8 mouse cellular contexts compared by ENCODE assay signal in the genomic region with DNA sequence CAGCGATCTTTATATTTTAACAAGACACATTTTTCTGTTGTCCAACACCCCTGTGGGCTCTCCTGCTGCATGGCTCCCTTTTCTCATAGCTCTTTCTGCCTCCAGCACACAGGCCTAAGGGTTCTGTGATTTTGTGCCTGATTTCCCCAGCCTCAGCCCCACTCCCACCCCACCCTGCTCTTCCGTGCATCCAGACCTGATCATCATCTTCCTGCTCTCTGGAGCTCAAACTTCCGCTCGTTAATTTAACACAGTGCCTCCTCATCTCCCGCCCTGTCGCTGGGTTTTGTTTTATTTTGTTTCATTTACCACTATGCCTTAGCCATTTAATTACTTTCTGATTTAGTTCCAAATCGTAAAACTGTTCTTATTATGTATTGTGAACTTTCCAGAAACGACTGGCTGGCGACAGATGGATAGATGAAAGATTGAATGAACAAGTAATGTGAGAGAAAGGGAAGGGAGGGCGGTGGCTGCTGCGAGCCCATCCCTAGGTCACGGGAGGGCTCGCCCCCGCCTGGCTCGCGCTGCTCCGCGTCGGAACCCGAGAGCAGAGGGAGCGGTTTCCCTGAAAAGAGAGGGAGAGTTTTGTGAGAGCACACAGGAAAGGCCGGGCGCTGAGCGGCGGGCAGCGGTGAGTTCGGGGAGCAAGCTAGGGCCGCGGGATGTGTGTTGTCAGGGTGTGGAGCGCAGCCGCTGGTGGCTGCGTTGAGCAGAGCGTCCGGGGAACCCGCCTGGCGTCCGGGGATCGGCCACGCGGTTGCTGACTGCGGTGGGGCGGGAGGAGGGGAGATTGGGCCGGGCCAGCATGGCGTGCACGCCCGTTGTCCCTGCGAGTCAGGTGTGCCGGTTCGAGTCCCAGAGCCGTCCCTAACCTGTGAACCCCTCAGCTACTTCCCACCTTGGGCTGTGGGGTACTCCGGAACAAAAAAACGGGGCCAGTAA. TPM values are rescaled to one million over a fixed set of nuclear protein-coding genes. Genes with fewer than 3 reads are reported as not detected.
DNase-seq lines count a peak whose midpoint lies in the region; ATAC-seq and TF ChIP-seq lines count a peak whose summit lies in the region.

A gene (plus strand): TSS at position 276 of the 945 bp plus-strand sequence.

- H3K9ac ChIP-seq in MEL (ENCODE audit: control insufficient read depth, low read depth, low read length, poor library complexity, severe bottlenecking) = peak within 1 kb of the TSS; percentile 98
- H3K9ac ChIP-seq in lung, postnatal 0 days (replicated peaks; ENCODE audit: low read depth) = peak within 1 kb of the TSS; percentile 77

- H3K4me2 ChIP-seq in lung, postnatal 0 days (replicated peaks; ENCODE audit: low read depth, low read length) = peak within 1 kb of the TSS; percentile 61

- TF ChIP-seq CTCF in MEL (IDR thresholded peaks at IDR 0.05 in 2 of 3, conservative IDR thresholded peaks at IDR 0.05 in 1 of 3; ENCODE audit: control insufficient read depth in 1 of 3, insufficient read depth in 1 of 3, low read depth in 2 of 3, low read length in 3 of 3, poor library complexity in 1 of 3, severe bottlenecking in 1 of 3) = no peak
- peak; percentile 17; the same call in 1 of the 2 replicates for TF ChIP-seq CTCF in lung, postnatal 0 days (IDR thresholded peaks at IDR 0.05)

- no peak for TF ChIP-seq RAD21 in MEL (IDR thresholded peaks at IDR 0.05; ENCODE audit: low read depth, low read length)

- no peak for TF ChIP-seq EP300 in MEL (IDR thresholded peaks at IDR 0.05; ENCODE audit: low read depth in 1 of 2, low read length in 2 of 2)
- no peak for TF ChIP-seq EP300 in lung, postnatal 0 days (IDR thresholded peaks at IDR 0.05)

- no peaks in the 10 kb centered on the region for H3K9me3 ChIP-seq in MEL (replicated peaks; ENCODE audit: insufficient read depth, low read length)
- no peaks in the 10 kb centered on the region for H3K9me3 ChIP-seq in hindbrain, embryonic 10.5 days
- H3K9me3 ChIP-seq in lung, postnatal 0 days (ENCODE audit: low read length) = no peaks in the 10 kb centered on the region

- H3K4me3 ChIP-seq in MEL (ENCODE audit: control insufficient read depth in 1 of 2, insufficient read depth in 1 of 2, low read depth in 2 of 2, low read length in 2 of 2) = peak within 1 kb of the TSS; percentile 67 to 99
- peak within 1 kb of the TSS; percentile 80 for H3K4me3 ChIP-seq in hindbrain, embryonic 10.5 days
- peak within 1 kb of the TSS; percentile 79 for H3K4me3 ChIP-seq in lung, postnatal 0 days (ENCODE audit: low read depth, low read length)

- DNase-seq in MEL (ENCODE audit: low read depth, low spot score) = peak; percentile 89
- DNase-seq in cerebellum, adult 8-10 months = peak; percentile 80
- DNase-seq in hindbrain, embryonic 10.5 days (ENCODE audit: low spot score) = peak; percentile 87
- DNase-seq in layer of hippocampus, adult 9-11 months = peak; percentile 56
- DNase-seq in lung, postnatal 0 days (ENCODE audit: low spot score) = peak; percentile 88
- peak; percentile 73 for DNase-seq in ovary, postnatal 14 days (ENCODE audit: low spot score)
- DNase-seq in thymus, postnatal 14 days = peak; percentile 81

- peak; percentile 93 for ATAC-seq in frontal cortex, adult (ENCODE audit: low TSS enrichment)
- ATAC-seq in lung, postnatal 0 days = peak; percentile 96

- peak; percentile 87 to 88 for TF ChIP-seq POLR2A in MEL (IDR thresholded peaks at IDR 0.05; ENCODE audit: control insufficient read depth in 1 of 2, insufficient read depth in 1 of 2, low read depth in 1 of 2, low read length in 2 of 2, poor library complexity in 1 of 2)

- H3K4me1 ChIP-seq in MEL (ENCODE audit: control insufficient read depth in 1 of 2, insufficient read depth in 2 of 2, low read length in 2 of 2) = peaks cover 0 to 6% of the 10 kb centered on the region in 2 experiments; a peak in 3 of 4 replicates
- peaks cover 12% of the 10 kb centered on the region; the same call in 1 of the 2 replicates for H3K4me1 ChIP-seq in hindbrain, embryonic 10.5 days (replicated peaks)
- H3K4me1 ChIP-seq in lung, postnatal 0 days (ENCODE audit: insufficient read depth, low read depth, low read length) = no peaks in the 10 kb centered on the region

- peaks cover 10% of the 10 kb centered on the region for H3K79me2 ChIP-seq in MEL (ENCODE audit: control insufficient read depth, insufficient read depth, low read length, poor library complexity)

- H3K27me3 ChIP-seq in MEL (ENCODE audit: control insufficient read depth in 1 of 2, insufficient read depth in 2 of 2, low read length in 2 of 2) = no peaks in the 10 kb centered on the region; a peak in 1 of 4 replicates
- H3K27me3 ChIP-seq in hindbrain, embryonic 10.5 days (ENCODE audit: insufficient read depth, poor library complexity, severe bottlenecking) = no peaks in the 10 kb centered on the region
- H3K27me3 ChIP-seq in lung, postnatal 0 days (replicated peaks; ENCODE audit: insufficient read depth, low read length) = no peaks in the 10 kb centered on the region

- WGBS in hindbrain, embryonic 10.5 days = 2% methylated on average over 52 of the region's 52 CpGs
- 3% methylated on average over 52 of the region's 52 CpGs for WGBS in lung, postnatal 0 days

- H3K36me3 ChIP-seq in MEL (ENCODE audit: control insufficient read depth in 1 of 2, insufficient read depth in 2 of 2, low read length in 2 of 2) = peaks cover 0 to 11% of the 10 kb centered on the region in 2 experiments; a peak in 2 of 4 replicates
- peaks cover 12% of the 10 kb centered on the region for H3K36me3 ChIP-seq in hindbrain, embryonic 10.5 days
- H3K36me3 ChIP-seq in lung, postnatal 0 days (ENCODE audit: insufficient read depth, low read length) = peaks cover 9% of the 10 kb centered on the region

- H3K27ac ChIP-seq in MEL (ENCODE audit: control insufficient read depth, low read depth, low read length) = peak within 1 kb of the TSS; percentile 93
- H3K27ac ChIP-seq in hindbrain, embryonic 10.5 days = peak within 1 kb of the TSS; percentile 96
- H3K27ac ChIP-seq in lung, postnatal 0 days (ENCODE audit: low read length) = peak within 1 kb of the TSS; percentile 84

TF ChIP-seq in MEL, 35 proteins besides CTCF, POLR2A, EP300 and RAD21 (continues in another document):
- no peak for TF ChIP-seq GATA1 (IDR thresholded peaks at IDR 0.05; ENCODE audit: low read depth, low read length)
- TF ChIP-seq MAX (IDR thresholded peaks at IDR 0.05; ENCODE audit: low read length) = peak; percentile 45
- peak; percentile 81 for TF ChIP-seq NELFE (IDR thresholded peaks at IDR 0.05; ENCODE audit: low read depth, low read length)
- TF ChIP-seq MAFK (IDR thresholded peaks at IDR 0.05; ENCODE audit: borderline replicate concordance, low read depth, low read length) = 0 out of 2 replicates have a peak, but pooled peaks have one; percentile 32
- TF ChIP-seq TAL1 (IDR thresholded peaks at IDR 0.05; ENCODE audit: low read length) = no peak
- peak; percentile 85 for TF ChIP-seq BHLHE40 (IDR thresholded peaks at IDR 0.05; ENCODE audit: borderline replicate concordance, low read depth, low read length)
- TF ChIP-seq SMC3 (IDR thresholded peaks at IDR 0.05; ENCODE audit: low read depth, low read length) = no peak
- peak; percentile 88 for TF ChIP-seq POLR2AphosphoS2 (IDR thresholded peaks at IDR 0.05; ENCODE audit: low read length)
- TF ChIP-seq NRF1 (IDR thresholded peaks at IDR 0.05; ENCODE audit: insufficient read depth, low read depth, low read length, poor library complexity, severe bottlenecking) = no peak
- TF ChIP-seq MEF2A (IDR thresholded peaks at IDR 0.05; ENCODE audit: extremely low read depth, insufficient replicate concordance, low read depth, low read length, poor library complexity, severe bottlenecking) = no peak
- TF ChIP-seq SIN3A (IDR thresholded peaks at IDR 0.05; ENCODE audit: low read length) = peak; percentile 81
- TF ChIP-seq ETS1 (IDR thresholded peaks at IDR 0.05; ENCODE audit: low read depth, low read length) = peak; percentile 34; the same call in 1 of the 2 replicates
- no peak for TF ChIP-seq GABPA (IDR thresholded peaks at IDR 0.05; ENCODE audit: low read depth, low read length)
- TF ChIP-seq E2F4 (IDR thresholded peaks at IDR 0.05; ENCODE audit: borderline replicate concordance, low read depth, low read length) = no peak
- TF ChIP-seq POLR2AphosphoS5 (IDR thresholded peaks at IDR 0.05; ENCODE audit: borderline replicate concordance, low read depth, low read length) = no peak
- 0 out of 2 replicates have a peak, but pooled peaks have one; percentile 67 for TF ChIP-seq ZMIZ1 (IDR thresholded peaks at IDR 0.05; ENCODE audit: low read depth, low read length)
- no peak for TF ChIP-seq MYB (IDR thresholded peaks at IDR 0.05; ENCODE audit: low read depth, low read length)
- no peak for TF ChIP-seq USF2 (IDR thresholded peaks at IDR 0.05; ENCODE audit: borderline replicate concordance in 1 of 2, insufficient read depth in 1 of 2, low read depth in 1 of 2, low read length in 2 of 2)
- peak; percentile 91; the same call in 1 of the 2 replicates for TF ChIP-seq CHD1 (IDR thresholded peaks at IDR 0.05; ENCODE audit: low read depth, low read length)
- TF ChIP-seq HCFC1 (IDR thresholded peaks at IDR 0.05; ENCODE audit: low read depth, low read length) = peak; percentile 86
- TF ChIP-seq MXI1 (IDR thresholded peaks at IDR 0.05; ENCODE audit: low read depth, low read length) = peak; percentile 88
- peak; percentile 93 for TF ChIP-seq TBP (IDR thresholded peaks at IDR 0.05; ENCODE audit: low read depth, low read length)
- TF ChIP-seq ZKSCAN1 (IDR thresholded peaks at IDR 0.05; ENCODE audit: low read depth, low read length) = no peak
- TF ChIP-seq MYC (IDR thresholded peaks at IDR 0.05; ENCODE audit: low read depth, low read length) = peak; percentile 76
- TF ChIP-seq JUND (IDR thresholded peaks at IDR 0.05; ENCODE audit: low read depth, low read length) = no peak
- TF ChIP-seq USF1 (IDR thresholded peaks at IDR 0.05; ENCODE audit: low read depth, low read length) = peak; percentile 50; the same call in 1 of the 2 replicates
- peak; percentile 87 for TF ChIP-seq TCF12 (IDR thresholded peaks at IDR 0.05; ENCODE audit: low read depth, low read length)
- TF ChIP-seq MAZ (IDR thresholded peaks at IDR 0.05; ENCODE audit: low read depth, low read length) = peak; percentile 97
- no peak for TF ChIP-seq ZNF384 (IDR thresholded peaks at IDR 0.05; ENCODE audit: low read depth, low read length)
- TF ChIP-seq ZC3H11A (IDR thresholded peaks at IDR 0.05; ENCODE audit: low read depth, low read length) = no peak
- peak; percentile 71 for TF ChIP-seq ELF1 (IDR thresholded peaks at IDR 0.05; ENCODE audit: low read depth, low read length)

RNA-seq across cellular contexts. Expression of the gene that starts here (rescaled TPM):
- 29.6 and 29.9 TPM in 2 replicates for total RNA-seq in MEL (2012; rRNA removed)
- 10 to 100 TPM in 1 of 2 experiments, not detected in 1; 29.7 TPM for polyA plus RNA-seq in MEL (2012; ENCODE audit: insufficient read depth in 1 of 2, insufficient read length in 2 of 2, low read depth in 1 of 2, low replicate concordance in 2 of 2, missing spikeins in 1 of 2)
- 41.9 and 44.8 TPM in 2 replicates for polyA plus RNA-seq in hindbrain, embryonic 10.5 days (2016; fragmentation: Nextera tagmentation; extraction: Ambion mirVana)
- 24.0 and 24.5 TPM in 2 replicates for polyA plus RNA-seq in lung, postnatal 0 days (2015; fragmentation: Nextera tagmentation; extraction: Ambion mirVana)

Comparison
In these comparisons a context has a peak if more than half of its experiments do, and no peak if none do; other contexts are left out.
1. Peak in every context shown above with its lines: DNase-seq, ATAC-seq, H3K4me3 ChIP-seq and H3K27ac ChIP-seq.